In genomic region chr6:28710035-28710434, GRCm38 (mm10) we compare ENCODE assay signal across 29 mouse cellular contexts.
DNase-seq lines count a peak whose midpoint lies in the region; ATAC-seq and TF ChIP-seq lines count a peak whose summit lies in the region.
"Had no signal": no experiment of that assay in that cellular context is flagged by ENCODE, and none has a peak within 500 bp of the region (broad histone marks: within the 10 kb centered on the region; RNA-seq: fewer than 3 reads in every experiment).

No protein-coding gene starts in this region.

- no peak for TF ChIP-seq RAD21 in MEL (IDR thresholded peaks at IDR 0.05; ENCODE audit: low read depth, low read length)

- H3K79me2 ChIP-seq in MEL (ENCODE audit: control insufficient read depth, insufficient read depth, low read length, poor library complexity) = 0 out of 2 replicates have a peak, but pooled peaks cover 3% of the 10 kb centered on the region

- H3K9me3 ChIP-seq in kidney, embryonic 14.5 days (ENCODE audit: control insufficient read depth, low read length) = no peaks in the 10 kb centered on the region
- H3K9me3 ChIP-seq in liver, embryonic 12.5 days (replicated peaks) = no peaks in the 10 kb centered on the region
- no peaks in the 10 kb centered on the region for H3K9me3 ChIP-seq in liver, postnatal 0 days (ENCODE audit: low read length)
- H3K9me3 ChIP-seq in MEL (replicated peaks; ENCODE audit: insufficient read depth, low read length) = no peaks in the 10 kb centered on the region
- no peaks in the 10 kb centered on the region for H3K9me3 ChIP-seq in liver, embryonic 14.5 days (ENCODE audit: control insufficient read depth, low read length)
- no peaks in the 10 kb centered on the region for H3K9me3 ChIP-seq in heart, embryonic 11.5 days (replicated peaks; ENCODE audit: control insufficient read depth, low read length)
- H3K9me3 ChIP-seq: embryonic facial prominence, embryonic 12.5 days; heart, embryonic 12.5 days; hindbrain, embryonic 10.5 days; intestine, embryonic 15.5 days; limb, embryonic 12.5 days; midbrain, embryonic 15.5 days; neural tube, embryonic 13.5 days had no signal

- no peak for TF ChIP-seq EP300 in liver, postnatal 0 days (IDR thresholded peaks at IDR 0.05; ENCODE audit: low read depth)
- TF ChIP-seq EP300 in MEL (IDR thresholded peaks at IDR 0.05; ENCODE audit: low read depth in 1 of 2, low read length in 2 of 2) = no peak
- no peak for TF ChIP-seq EP300 in liver, embryonic 14.5 days (IDR thresholded peaks at IDR 0.05; ENCODE audit: low read depth)

- no peak for TF ChIP-seq CTCF in liver, postnatal 0 days (IDR thresholded peaks at IDR 0.05; ENCODE audit: low read depth)
- no peak for TF ChIP-seq CTCF in MEL (IDR thresholded peaks at IDR 0.05 in 2 of 3, conservative IDR thresholded peaks at IDR 0.05 in 1 of 3; ENCODE audit: control insufficient read depth in 1 of 3, insufficient read depth in 1 of 3, low read depth in 2 of 3, low read length in 3 of 3, poor library complexity in 1 of 3, severe bottlenecking in 1 of 3)
- TF ChIP-seq CTCF in liver, embryonic 14.5 days (IDR thresholded peaks at IDR 0.05; ENCODE audit: low read depth) = no peak

- no peaks in the 10 kb centered on the region for H3K27me3 ChIP-seq in kidney, embryonic 14.5 days (ENCODE audit: control insufficient read depth, insufficient read depth, low read length)
- H3K27me3 ChIP-seq in liver, embryonic 12.5 days (replicated peaks) = no peaks in the 10 kb centered on the region
- no peaks in the 10 kb centered on the region for H3K27me3 ChIP-seq in liver, postnatal 0 days (ENCODE audit: insufficient read depth, low read length)
- no peaks in the 10 kb centered on the region for H3K27me3 ChIP-seq in MEL (ENCODE audit: control insufficient read depth in 1 of 2, insufficient read depth in 2 of 2, low read length in 2 of 2)
- no peaks in the 10 kb centered on the region for H3K27me3 ChIP-seq in liver, embryonic 14.5 days (ENCODE audit: control insufficient read depth, insufficient read depth, low read length)
- H3K27me3 ChIP-seq in heart, embryonic 11.5 days (ENCODE audit: control insufficient read depth, insufficient read depth, low read length) = no peaks in the 10 kb centered on the region
- H3K27me3 ChIP-seq: embryonic facial prominence, embryonic 12.5 days; heart, embryonic 12.5 days; intestine, embryonic 15.5 days; limb, embryonic 12.5 days; midbrain, embryonic 15.5 days; neural tube, embryonic 13.5 days; Patski had no signal

- H3K9ac ChIP-seq in kidney, embryonic 14.5 days (ENCODE audit: low read depth, low read length) = no peak overlapping the region
- no peak overlapping the region for H3K9ac ChIP-seq in liver, embryonic 12.5 days
- no peak overlapping the region for H3K9ac ChIP-seq in liver, postnatal 0 days (replicated peaks)
- H3K9ac ChIP-seq in MEL (ENCODE audit: control insufficient read depth, low read depth, low read length, poor library complexity, severe bottlenecking) = no peak overlapping the region
- no peak overlapping the region for H3K9ac ChIP-seq in liver, embryonic 14.5 days (replicated peaks)
- no peak overlapping the region for H3K9ac ChIP-seq in heart, embryonic 11.5 days (ENCODE audit: low read depth, low read length)
- H3K9ac ChIP-seq: embryonic facial prominence, embryonic 12.5 days; heart, embryonic 12.5 days; intestine, embryonic 15.5 days; limb, embryonic 12.5 days; midbrain, embryonic 15.5 days; neural tube, embryonic 13.5 days had no signal

- 0 out of 2 replicates have a peak, but pooled peaks cover 17% of the 10 kb centered on the region for H3K4me1 ChIP-seq in kidney, embryonic 14.5 days (ENCODE audit: control insufficient read depth, insufficient read depth, low read length)
- peaks cover 61% of the 10 kb centered on the region for H3K4me1 ChIP-seq in liver, embryonic 12.5 days
- peaks cover 16% of the 10 kb centered on the region for H3K4me1 ChIP-seq in liver, postnatal 0 days (ENCODE audit: insufficient read depth)
- peaks cover 25 to 51% of the 10 kb centered on the region in 2 experiments for H3K4me1 ChIP-seq in MEL (ENCODE audit: control insufficient read depth in 1 of 2, insufficient read depth in 2 of 2, low read length in 2 of 2)
- H3K4me1 ChIP-seq in liver, embryonic 14.5 days (replicated peaks; ENCODE audit: control insufficient read depth in 2 of 2, insufficient read depth in 2 of 2, low read length in 1 of 2) = peaks cover 39 to 51% of the 10 kb centered on the region in 2 experiments
- H3K4me1 ChIP-seq in heart, embryonic 11.5 days (ENCODE audit: control insufficient read depth, insufficient read depth, low read length) = peaks cover 29% of the 10 kb centered on the region

- no peak for TF ChIP-seq POLR2A in MEL (IDR thresholded peaks at IDR 0.05; ENCODE audit: control insufficient read depth in 1 of 2, insufficient read depth in 1 of 2, low read depth in 1 of 2, low read length in 2 of 2, poor library complexity in 1 of 2)

- no peak overlapping the region for H3K4me3 ChIP-seq in kidney, embryonic 14.5 days (ENCODE audit: low read length)
- H3K4me3 ChIP-seq in liver, embryonic 12.5 days = no peak overlapping the region
- no peak overlapping the region for H3K4me3 ChIP-seq in liver, postnatal 0 days (ENCODE audit: low read depth, low read length)
- H3K4me3 ChIP-seq in MEL (ENCODE audit: control insufficient read depth in 1 of 2, insufficient read depth in 1 of 2, low read depth in 2 of 2, low read length in 2 of 2) = no peak overlapping the region
- H3K4me3 ChIP-seq in liver, embryonic 14.5 days (ENCODE audit: insufficient read depth in 1 of 2, low read depth in 2 of 2, low read length in 2 of 2) = no peak overlapping the region
- H3K4me3 ChIP-seq in heart, embryonic 11.5 days (ENCODE audit: low read depth, low read length) = no peak overlapping the region
- H3K4me3 ChIP-seq: embryonic facial prominence, embryonic 12.5 days; gastrocnemius, adult 2 months; heart, embryonic 12.5 days; hindbrain, embryonic 10.5 days; intestine, embryonic 15.5 days; limb, embryonic 12.5 days; midbrain, embryonic 15.5 days; myocyte; neural tube, embryonic 13.5 days had no signal

- WGBS in kidney, embryonic 14.5 days = 25% methylated on average over 2 of the region's 2 CpGs
- WGBS in liver, embryonic 12.5 days (ENCODE audit: insufficient replicate concordance) = 49% methylated on average over 2 of the region's 2 CpGs
- WGBS in liver, postnatal 0 days (ENCODE audit: insufficient replicate concordance) = 48% methylated on average over 2 of the region's 2 CpGs
- 31% methylated on average over 2 of the region's 2 CpGs for WGBS in liver, embryonic 14.5 days (ENCODE audit: insufficient replicate concordance)
- WGBS in heart, embryonic 11.5 days (ENCODE audit: insufficient replicate concordance) = 20% methylated on average over 2 of the region's 2 CpGs

- H3K4me2 ChIP-seq in kidney, embryonic 14.5 days (replicated peaks; ENCODE audit: low read depth, low read length) = no peak overlapping the region
- H3K4me2 ChIP-seq in liver, embryonic 12.5 days = peak overlapping the region; percentile 11
- H3K4me2 ChIP-seq in liver, postnatal 0 days (ENCODE audit: low read depth, low read length) = no peak overlapping the region
- H3K4me2 ChIP-seq in liver, embryonic 14.5 days (ENCODE audit: low read depth) = peak overlapping the region; percentile 6
- no peak overlapping the region for H3K4me2 ChIP-seq in heart, embryonic 11.5 days
- H3K4me2 ChIP-seq: embryonic facial prominence, embryonic 12.5 days; heart, embryonic 12.5 days; intestine, embryonic 15.5 days; limb, embryonic 12.5 days; midbrain, embryonic 15.5 days; neural tube, embryonic 13.5 days had no signal

- H3K36me3 ChIP-seq in kidney, embryonic 14.5 days (ENCODE audit: control insufficient read depth, insufficient read depth, low read length) = peaks cover 21% of the 10 kb centered on the region; the same call in 1 of the 2 replicates
- H3K36me3 ChIP-seq in liver, embryonic 12.5 days = peaks cover 21% of the 10 kb centered on the region
- peaks cover 10% of the 10 kb centered on the region; the same call in 1 of the 2 replicates for H3K36me3 ChIP-seq in liver, postnatal 0 days (replicated peaks; ENCODE audit: insufficient read depth, low read length)
- H3K36me3 ChIP-seq in MEL (ENCODE audit: control insufficient read depth in 1 of 2, insufficient read depth in 2 of 2, low read length in 2 of 2) = peaks cover 30 to 73% of the 10 kb centered on the region in 2 experiments
- no peaks in the 10 kb centered on the region for H3K36me3 ChIP-seq in liver, embryonic 14.5 days (replicated peaks; ENCODE audit: control insufficient read depth, insufficient read depth, low read depth)
- H3K36me3 ChIP-seq in heart, embryonic 11.5 days (ENCODE audit: control insufficient read depth, insufficient read depth, low read length) = peaks cover 7% of the 10 kb centered on the region; the same call in 1 of the 2 replicates
- H3K36me3 ChIP-seq: midbrain, embryonic 15.5 days; neural tube, embryonic 13.5 days had no signal

- ATAC-seq in kidney, embryonic 14.5 days (ENCODE audit: low FRiP score, low TSS enrichment) = peak; percentile 90
- peak; percentile 53; the same call in 1 of the 2 replicates for ATAC-seq in liver, embryonic 12.5 days
- no peak; the same call in 1 of the 2 replicates for ATAC-seq in liver, postnatal 0 days
- peak; percentile 47 for ATAC-seq in liver, embryonic 14.5 days (ENCODE audit: insufficient read depth)
- no peak for ATAC-seq in heart, embryonic 11.5 days (replicated peaks; ENCODE audit: insufficient number of reproducible peaks, low FRiP score, low TSS enrichment)
- ATAC-seq: CD4-positive, CD25-positive, alpha-beta regulatory T cell, adult 4 months; forebrain, embryonic 14.5 days; hindbrain, embryonic 16.5 days; intestine, embryonic 15.5 days; Patski had no signal

- no peak overlapping the region for H3K27ac ChIP-seq in kidney, embryonic 14.5 days (ENCODE audit: low read depth, low read length)
- H3K27ac ChIP-seq in liver, embryonic 12.5 days = 0 out of 2 replicates have a peak overlapping the region, but pooled peaks have one; percentile 10
- no peak overlapping the region for H3K27ac ChIP-seq in liver, postnatal 0 days (ENCODE audit: low read depth)
- no peak overlapping the region for H3K27ac ChIP-seq in MEL (ENCODE audit: control insufficient read depth, low read depth, low read length)
- H3K27ac ChIP-seq in liver, embryonic 14.5 days = no peak overlapping the region
- H3K27ac ChIP-seq in heart, embryonic 11.5 days (ENCODE audit: low read depth, low read length) = no peak overlapping the region
- H3K27ac ChIP-seq: embryonic facial prominence, embryonic 12.5 days; gastrocnemius, adult 2 months; hindbrain, embryonic 10.5 days; intestine, embryonic 15.5 days; limb, embryonic 12.5 days; midbrain, embryonic 15.5 days; neural tube, embryonic 13.5 days had no signal

- no peak for DNase-seq in kidney, adult 8-10 months
- no peak for DNase-seq in liver, postnatal 0 days
- no peak for DNase-seq in MEL (ENCODE audit: low read depth, low spot score)
- peak in 2 of 3 experiments; percentile 24 to 38 for DNase-seq in liver, embryonic 14.5 days (ENCODE audit: low read depth in 3 of 3, low spot score in 3 of 3)
- no peak for DNase-seq in thymus, postnatal 25 days
- DNase-seq: cerebellum, adult 11 months; cerebellum, adult 9-11 months; gastrocnemius, adult 2 months; heart, postnatal 10 days; kidney, postnatal 14 days; lung, adult 2 months; lung, postnatal 14 days; right cerebral cortex, postnatal 14 days; spleen, adult 18-20 months had no signal

TF ChIP-seq in MEL, 35 proteins besides CTCF, POLR2A, EP300 and RAD21 (continues in another document):
- TF ChIP-seq POLR2AphosphoS5 (IDR thresholded peaks at IDR 0.05; ENCODE audit: borderline replicate concordance, low read depth, low read length) (no peak), USF1 (IDR thresholded peaks at IDR 0.05; ENCODE audit: low read depth, low read length) (no peak)

Comparison
In these comparisons a context has a peak if more than half of its experiments do, and no peak if none do; other contexts are left out.
1. ATAC-seq: peak in kidney, embryonic 14.5 days (single experiment), liver, embryonic 12.5 days (single experiment) and liver, embryonic 14.5 days (single experiment); none in liver, postnatal 0 days (single experiment) and heart, embryonic 11.5 days (single experiment).
2. H3K4me2 ChIP-seq: peak in liver, embryonic 12.5 days (single experiment) and liver, embryonic 14.5 days (single experiment); none in kidney, embryonic 14.5 days (single experiment), liver, postnatal 0 days (single experiment) and heart, embryonic 11.5 days (single experiment).
3. DNase-seq: peak in liver, embryonic 14.5 days (2 of 3); none in kidney, adult 8-10 months (0 of 2), liver, postnatal 0 days (single experiment), MEL (single experiment) and thymus, postnatal 25 days (single experiment).